Mouse (Mus musculus): ENCODE data around the gene Acap2. TPM values are rescaled to one million over a fixed set of nuclear protein-coding genes. Genes with fewer than 3 reads are reported as not detected.
A peak's percentile ranks its signal among the peaks of the same experiment; 100 is the strongest.

Acap2 gene
- polyA plus RNA-seq, 1 experiment = 25.1 TPM

GRCm38 (mm10) chr16:31080573-31081051, 120.4 kb downstream of the Acap2 start:
- TF ChIP-seq CTCF (IDR thresholded peaks at IDR 0.05; ENCODE audit: borderline replicate concordance, extremely low read depth, insufficient read depth, insufficient read length) = no peak
- no peak for TF ChIP-seq POLR2A (IDR thresholded peaks at IDR 0.05; ENCODE audit: borderline replicate concordance, extremely low read depth, insufficient read depth, insufficient read length, poor library complexity, severe bottlenecking)
- DNase-seq (ENCODE audit: low read depth) = peak; percentile 86

- DNase-seq (ENCODE audit: low read depth) = no peak
- no peak for TF ChIP-seq CTCF (IDR thresholded peaks at IDR 0.05; ENCODE audit: borderline replicate concordance, extremely low read depth, insufficient read depth, insufficient read length)
- TF ChIP-seq POLR2A (IDR thresholded peaks at IDR 0.05; ENCODE audit: borderline replicate concordance, extremely low read depth, insufficient read depth, insufficient read length, poor library complexity, severe bottlenecking) = no peak
Observed at GRCm38 (mm10) chr16:31077396-31077795, 123.6 kb downstream of the Acap2 start.

GRCm38 (mm10) chr16:31076436-31076835, 124.6 kb downstream of the Acap2 start:
- no peak for DNase-seq (ENCODE audit: low read depth)
- TF ChIP-seq POLR2A (IDR thresholded peaks at IDR 0.05; ENCODE audit: borderline replicate concordance, extremely low read depth, insufficient read depth, insufficient read length, poor library complexity, severe bottlenecking) = no peak
- TF ChIP-seq CTCF (IDR thresholded peaks at IDR 0.05; ENCODE audit: borderline replicate concordance, extremely low read depth, insufficient read depth, insufficient read length) = no peak

GRCm38 (mm10) chr16:31074324-31074908, 126.6 kb downstream of the Acap2 start:
- no peak for DNase-seq (ENCODE audit: low read depth)
- TF ChIP-seq POLR2A (IDR thresholded peaks at IDR 0.05; ENCODE audit: borderline replicate concordance, extremely low read depth, insufficient read depth, insufficient read length, poor library complexity, severe bottlenecking) (no peak), CTCF (IDR thresholded peaks at IDR 0.05; ENCODE audit: borderline replicate concordance, extremely low read depth, insufficient read depth, insufficient read length) (no peak)

- DNase-seq (ENCODE audit: low read depth) = no peak
Observed at GRCm38 (mm10) chr16:31071731-31072130, 129.3 kb downstream of the Acap2 start.

GRCm38 (mm10) chr16:31070358-31071133, 130.5 kb downstream of the Acap2 start:
- peak; percentile 83 for DNase-seq (ENCODE audit: low read depth)
- no peak for TF ChIP-seq POLR2A (IDR thresholded peaks at IDR 0.05; ENCODE audit: borderline replicate concordance, extremely low read depth, insufficient read depth, insufficient read length, poor library complexity, severe bottlenecking)
- TF ChIP-seq CTCF (IDR thresholded peaks at IDR 0.05; ENCODE audit: borderline replicate concordance, extremely low read depth, insufficient read depth, insufficient read length) = peak; percentile 99

More at GRCm38 (mm10) chr16:31071731-31072130, 129.3 kb downstream of the Acap2 start:
- TF ChIP-seq POLR2A (IDR thresholded peaks at IDR 0.05; ENCODE audit: borderline replicate concordance, extremely low read depth, insufficient read depth, insufficient read length, poor library complexity, severe bottlenecking) (no peak), CTCF (IDR thresholded peaks at IDR 0.05; ENCODE audit: borderline replicate concordance, extremely low read depth, insufficient read depth, insufficient read length) (no peak)

GRCm38 (mm10) chr16:31069211-31070166, 131.6 kb downstream of the Acap2 start:
- TF ChIP-seq POLR2A (IDR thresholded peaks at IDR 0.05; ENCODE audit: borderline replicate concordance, extremely low read depth, insufficient read depth, insufficient read length, poor library complexity, severe bottlenecking) = no peak
- no peak for TF ChIP-seq CTCF (IDR thresholded peaks at IDR 0.05; ENCODE audit: borderline replicate concordance, extremely low read depth, insufficient read depth, insufficient read length)
- DNase-seq (ENCODE audit: low read depth) = no peak

GRCm38 (mm10) chr16:31068280-31068679, 132.8 kb downstream of the Acap2 start:
- TF ChIP-seq POLR2A (IDR thresholded peaks at IDR 0.05; ENCODE audit: borderline replicate concordance, extremely low read depth, insufficient read depth, insufficient read length, poor library complexity, severe bottlenecking) = no peak
- TF ChIP-seq CTCF (IDR thresholded peaks at IDR 0.05; ENCODE audit: borderline replicate concordance, extremely low read depth, insufficient read depth, insufficient read length) = no peak
- DNase-seq (ENCODE audit: low read depth) = no peak

- DNase-seq (ENCODE audit: low read depth) = peak; percentile 11
- no peak for TF ChIP-seq POLR2A (IDR thresholded peaks at IDR 0.05; ENCODE audit: borderline replicate concordance, extremely low read depth, insufficient read depth, insufficient read length, poor library complexity, severe bottlenecking)
- no peak for TF ChIP-seq CTCF (IDR thresholded peaks at IDR 0.05; ENCODE audit: borderline replicate concordance, extremely low read depth, insufficient read depth, insufficient read length)
Observed at GRCm38 (mm10) chr16:31066344-31067098, 134.5 kb downstream of the Acap2 start.

- no peak for DNase-seq (ENCODE audit: low read depth)
- no peak for TF ChIP-seq POLR2A (IDR thresholded peaks at IDR 0.05; ENCODE audit: borderline replicate concordance, extremely low read depth, insufficient read depth, insufficient read length, poor library complexity, severe bottlenecking)
- no peak for TF ChIP-seq CTCF (IDR thresholded peaks at IDR 0.05; ENCODE audit: borderline replicate concordance, extremely low read depth, insufficient read depth, insufficient read length)
Observed at GRCm38 (mm10) chr16:31064782-31065181, 136.3 kb downstream of the Acap2 start.

Measured in brain, embryonic 14.5 days (tissue).